Mouse (Mus musculus) thymus, postnatal 4 days (tissue): Measurements from ENCODE around the gene Nkx6-1.

Experiments
- DNase-seq: peaks from one replicate; pipeline ENCODE4 v3.0.0; 2021

The Nkx6-1 gene

DNA sequence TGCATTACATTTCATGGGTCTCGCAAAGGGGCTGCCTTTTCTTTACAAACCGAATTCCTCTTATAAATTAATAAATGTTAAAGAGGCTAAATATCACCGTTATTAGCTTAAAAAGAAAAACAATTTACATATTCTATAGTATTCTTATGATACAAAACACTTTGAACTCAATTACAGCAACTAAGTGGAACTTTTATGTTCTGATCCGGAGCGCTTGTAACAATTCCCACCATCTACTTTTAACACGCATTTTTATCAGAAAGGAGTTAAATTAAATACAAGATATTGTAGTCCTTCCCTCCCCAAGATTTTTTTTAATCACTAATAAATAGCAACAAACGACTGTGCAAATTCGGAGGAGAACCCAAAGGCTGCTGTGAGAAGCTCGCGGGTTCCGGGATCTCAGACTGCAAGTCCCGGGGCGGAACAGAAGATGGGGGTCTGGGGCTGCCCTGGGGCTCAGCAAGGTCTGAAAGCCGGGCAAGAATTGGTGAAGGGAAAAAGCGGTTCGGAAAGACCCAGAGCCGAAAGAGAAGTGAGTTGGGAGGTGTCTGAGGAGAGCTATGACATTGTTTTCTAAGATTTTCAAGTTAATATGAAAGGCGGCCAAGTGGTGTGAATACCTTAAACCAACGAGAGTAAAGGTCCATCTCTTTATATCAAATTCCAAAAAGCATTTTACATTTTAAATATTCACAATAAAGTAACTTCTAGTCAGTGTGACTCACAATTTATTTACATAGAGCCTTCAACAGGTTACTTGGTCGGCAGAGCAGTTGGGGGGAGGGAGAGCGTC is 6.4 kb downstream of the Nkx6-1 start:
- DNase-seq = no peak

DNA sequence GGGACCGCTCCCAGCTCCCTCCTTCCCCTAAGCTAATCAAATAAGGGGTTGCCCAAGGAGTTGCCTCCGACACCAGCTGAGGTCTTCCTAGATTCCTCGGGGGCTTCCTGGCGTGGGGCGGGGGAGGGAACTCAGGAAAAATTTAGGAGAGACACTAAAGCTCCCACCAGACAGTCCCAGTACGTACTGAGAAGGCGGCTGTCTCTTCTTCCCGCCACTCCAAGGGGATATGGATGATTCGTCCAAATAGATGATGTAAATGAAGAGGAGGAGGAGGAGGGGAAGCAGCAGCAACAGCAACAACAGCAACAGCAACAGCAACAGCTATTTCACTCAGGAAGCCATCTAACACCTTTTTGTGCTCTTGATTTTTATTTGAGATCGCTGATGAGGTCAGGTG is 7.1 kb downstream of the Nkx6-1 start:
- no peak for DNase-seq

DNA sequence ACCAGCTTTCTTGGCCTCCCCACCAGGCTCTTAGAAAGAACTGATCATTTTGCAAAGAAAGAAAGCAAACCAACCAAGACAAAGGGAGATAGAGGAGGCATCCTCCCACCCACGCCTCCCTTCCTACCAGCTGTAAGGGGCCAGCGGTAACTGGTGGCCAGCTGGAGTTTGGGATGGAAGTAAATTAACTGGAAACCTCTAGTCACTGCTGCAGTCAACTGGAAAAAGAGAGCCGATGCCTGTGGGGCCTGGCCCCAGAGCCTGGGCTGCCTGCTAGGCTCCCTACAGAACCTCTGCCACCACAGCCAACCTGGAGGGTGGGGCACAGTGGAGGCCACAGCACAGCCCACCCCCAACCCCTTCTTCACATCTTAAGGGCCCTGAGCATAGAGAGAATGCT is 8.7 kb downstream of the Nkx6-1 start:
- DNase-seq = no peak

DNA sequence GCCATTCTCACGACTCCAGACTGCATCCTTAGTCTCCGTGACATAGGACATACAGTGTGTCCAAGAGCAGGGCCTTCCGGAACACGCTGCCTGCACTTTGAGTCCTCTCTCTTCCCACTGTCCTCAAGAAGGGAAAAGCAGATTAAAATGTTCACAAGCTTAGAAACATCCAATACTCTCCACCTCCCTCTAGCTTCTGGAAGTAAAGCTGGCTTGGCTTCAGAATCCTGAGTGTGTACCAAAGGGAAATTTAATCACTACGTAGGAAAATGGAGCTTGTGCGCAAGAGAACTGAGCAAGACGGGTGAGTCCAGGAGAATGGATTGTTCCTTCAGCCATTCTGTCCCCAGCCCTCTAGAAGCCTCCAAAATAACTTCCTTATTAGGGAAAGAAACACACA is 9.4 kb downstream of the Nkx6-1 start:
- DNase-seq = no peak

DNA sequence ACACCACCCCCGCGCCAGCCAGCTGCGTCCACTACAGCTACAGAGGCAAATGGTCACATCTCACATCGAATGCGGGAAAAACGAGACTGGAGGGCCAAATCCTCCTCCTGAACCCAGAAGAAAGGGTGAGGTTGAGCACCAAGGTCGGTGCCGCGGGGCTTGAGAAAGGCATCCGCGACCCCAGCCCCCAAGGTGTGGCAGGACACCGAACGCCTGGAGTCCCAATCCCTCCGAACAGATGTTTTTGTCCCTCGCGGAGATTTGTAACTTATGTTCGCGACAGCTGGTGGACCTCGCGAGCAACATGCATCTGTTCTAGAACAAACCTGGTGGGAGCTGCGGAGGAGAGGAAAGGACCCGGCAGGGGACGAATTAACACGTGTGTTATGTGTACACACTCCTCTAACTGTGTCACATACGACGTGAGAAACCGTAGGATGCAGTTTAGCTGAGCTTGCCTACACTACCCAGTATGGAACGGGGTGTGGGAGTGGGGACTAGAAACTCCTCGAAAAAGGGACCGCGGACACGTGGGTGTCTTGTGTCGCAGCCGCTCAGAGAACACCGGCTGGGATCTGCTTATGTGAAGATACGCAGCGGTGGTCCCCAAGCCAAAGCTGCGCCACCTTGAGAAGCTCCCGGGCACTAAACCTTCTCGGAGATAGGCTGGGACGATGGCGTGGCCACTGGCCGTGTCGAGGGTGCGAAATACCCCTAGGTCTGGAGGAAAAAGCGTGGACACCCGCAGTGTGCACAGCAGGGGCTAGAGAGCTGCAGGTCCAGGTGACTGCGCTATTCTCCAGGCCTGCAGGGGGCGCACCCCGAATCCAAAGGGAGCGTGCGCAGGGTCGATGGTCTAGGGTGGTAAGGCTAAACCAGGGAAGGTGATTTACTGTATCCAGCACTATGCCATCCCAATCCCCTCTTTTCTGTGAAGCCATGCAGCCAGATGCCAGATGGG is 16.8 kb downstream of the Nkx6-1 start:
- DNase-seq = peak; percentile 50

DNA sequence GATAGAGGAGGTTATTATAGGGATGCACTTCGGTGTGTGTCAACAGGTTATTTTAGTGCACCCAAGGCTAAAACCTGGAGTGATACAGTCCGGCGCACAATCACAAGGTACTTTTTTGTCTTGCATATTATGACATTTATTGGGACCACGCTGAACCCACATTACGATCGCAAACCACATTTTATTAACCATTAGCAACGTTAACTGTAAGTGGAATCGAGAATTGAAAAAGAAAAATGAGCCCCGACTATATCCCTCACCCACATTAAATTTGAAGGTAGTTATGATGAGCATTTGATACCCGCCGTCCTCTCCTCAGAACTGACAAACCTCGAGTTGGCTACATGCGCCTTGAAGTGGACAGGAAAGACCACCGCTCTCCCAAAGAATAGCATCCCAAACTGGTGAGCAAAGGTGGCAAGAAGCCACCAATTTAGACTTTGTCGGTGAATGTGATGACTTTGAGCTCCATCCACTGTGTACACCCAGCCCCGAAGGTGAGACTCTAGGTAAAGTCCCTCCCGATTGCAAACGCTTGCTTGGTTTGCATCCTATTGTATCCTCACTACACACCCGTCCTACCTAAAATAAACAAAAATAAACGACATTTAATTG is 17.7 kb downstream of the Nkx6-1 start:
- DNase-seq = no peak

DNA sequence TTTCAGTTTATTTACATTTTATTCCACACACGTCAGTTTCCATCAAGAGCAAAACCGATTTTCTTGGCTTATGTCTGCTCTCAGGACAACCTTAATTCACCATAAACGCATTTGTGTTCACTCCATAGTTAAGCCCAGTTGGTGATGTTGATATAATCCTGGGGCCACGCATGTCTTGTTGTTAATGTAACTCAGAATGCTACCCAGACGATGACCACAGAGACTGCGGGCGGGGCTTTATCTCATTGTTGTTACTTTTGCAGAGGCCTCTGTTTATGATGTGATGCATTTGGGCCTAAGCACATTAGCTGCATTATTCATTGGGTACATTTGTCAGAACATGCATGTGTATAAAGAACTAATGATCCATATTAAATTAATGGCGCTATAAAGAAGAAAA is 19.7 kb downstream of the Nkx6-1 start:
- DNase-seq = no peak

DNA sequence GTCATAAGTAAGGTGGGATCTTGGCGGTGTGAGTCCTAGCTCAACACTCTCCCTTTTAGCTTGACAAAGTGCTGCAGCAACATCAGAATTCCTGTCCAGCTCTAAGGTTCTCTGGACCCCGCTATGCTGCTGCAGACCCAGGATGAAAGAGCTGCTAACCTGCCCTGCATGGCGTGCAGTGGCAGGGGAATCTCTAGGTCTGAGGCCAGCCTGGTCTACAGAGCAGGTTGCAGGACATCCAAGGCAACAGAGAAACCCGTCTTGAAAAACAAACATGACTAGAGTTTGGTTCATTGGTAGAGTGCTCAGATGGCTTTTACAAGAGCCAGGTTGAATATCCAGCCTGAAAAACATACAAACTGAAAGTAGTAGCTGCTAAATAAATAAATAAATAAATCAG is 26.7 kb downstream of the Nkx6-1 start:
- DNase-seq = no peak
